Mouse (Mus musculus): ENCODE measurements around the gene Bik.

GRCm38 (mm10) chr15:83591758-83592157 is 65.1 kb downstream of the Bik start:
- TF ChIP-seq POLR2A (IDR thresholded peaks at IDR 0.05; ENCODE audit: low read depth, low read length) (no peak), CTCF (IDR thresholded peaks at IDR 0.05; ENCODE audit: borderline replicate concordance, insufficient read depth, low read length) (no peak)

All from embryonic fibroblast, embryonic 13.5 days (primary cell).